Mouse (Mus musculus) 3T3-L1 (cell line): ENCODE results near the gene Hist1h4c.

Experiments used
- DNase-seq: peaks from one replicate; pipeline ENCODE4 v3.0.0-alpha.2; 2015; ENCODE audit warnings: low read depth, low spot score

Gene Hist1h4c

DNA sequence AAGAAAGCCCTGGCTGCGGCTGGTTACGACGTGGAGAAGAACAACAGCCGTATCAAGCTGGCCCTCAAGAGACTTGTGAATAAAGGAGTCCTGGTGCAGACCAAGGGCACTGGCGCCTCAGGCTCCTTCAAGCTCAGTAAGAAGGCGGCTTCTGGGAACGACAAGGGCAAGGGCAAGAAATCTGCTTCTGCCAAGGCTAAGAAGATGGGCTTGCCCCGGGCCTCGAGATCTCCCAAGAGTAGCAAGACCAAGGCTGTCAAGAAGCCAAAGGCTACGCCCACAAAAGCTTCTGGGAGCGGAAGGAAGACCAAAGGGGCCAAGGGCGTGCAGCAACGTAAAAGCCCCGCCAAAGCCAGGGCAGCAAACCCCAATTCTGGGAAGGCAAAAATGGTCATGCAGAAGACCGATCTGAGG is 2.2 kb downstream of the Hist1h4c start:
- DNase-seq, result no peak

DNA sequence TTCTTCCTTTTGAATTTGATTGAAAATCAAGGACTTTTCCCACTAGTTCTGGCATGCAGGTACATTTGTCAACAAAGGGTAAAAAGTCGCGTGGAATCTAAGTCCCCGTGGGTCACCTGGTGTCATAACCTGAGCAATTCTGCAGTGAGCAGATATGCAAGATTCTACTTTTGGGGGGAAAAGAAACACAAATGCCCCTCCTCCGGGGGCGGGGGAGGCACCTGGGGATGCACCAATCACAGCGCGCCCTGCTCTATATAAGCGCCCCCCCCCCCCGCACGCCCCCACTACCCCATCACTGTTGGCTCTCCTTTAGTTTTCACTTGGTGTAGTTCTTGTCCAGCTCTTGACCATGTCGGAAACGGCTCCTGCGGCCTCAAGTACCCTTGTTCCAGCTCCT is 2.7 kb downstream of the Hist1h4c start, which contains the start of gene Hist1h1t:
TSS of gene Hist1h1t (plus strand) at position 301 of the 400 bp plus-strand sequence.
- no peak for DNase-seq

DNA sequence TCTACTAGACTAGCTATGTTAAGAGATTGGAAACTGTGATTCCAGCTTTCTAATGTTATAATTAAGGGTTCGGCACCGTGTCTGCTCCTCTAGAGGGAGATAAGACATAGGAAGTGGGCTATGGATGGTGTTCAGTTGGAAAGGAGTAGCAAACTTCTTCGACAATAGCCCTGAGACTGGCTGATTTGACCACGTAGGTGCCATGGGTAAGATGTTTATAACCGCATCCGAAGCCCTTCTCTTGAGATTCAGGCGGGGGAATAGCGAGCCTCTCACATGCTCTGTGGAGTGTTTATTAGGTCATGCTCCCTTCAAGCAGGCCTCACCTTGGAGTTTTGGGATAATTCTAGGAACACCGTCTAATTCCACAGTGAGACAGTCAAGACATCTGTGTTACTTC is 3.3 kb downstream of the Hist1h4c start:
- no peak for DNase-seq

- DNase-seq, result no peak
Measured at GRCm38 (mm10) chr13:23693856-23694440, 4.3 kb downstream of the Hist1h4c start.

- no peak for DNase-seq
Measured at GRCm38 (mm10) chr13:23689459-23689858, 8.8 kb downstream of the Hist1h4c start.

DNA sequence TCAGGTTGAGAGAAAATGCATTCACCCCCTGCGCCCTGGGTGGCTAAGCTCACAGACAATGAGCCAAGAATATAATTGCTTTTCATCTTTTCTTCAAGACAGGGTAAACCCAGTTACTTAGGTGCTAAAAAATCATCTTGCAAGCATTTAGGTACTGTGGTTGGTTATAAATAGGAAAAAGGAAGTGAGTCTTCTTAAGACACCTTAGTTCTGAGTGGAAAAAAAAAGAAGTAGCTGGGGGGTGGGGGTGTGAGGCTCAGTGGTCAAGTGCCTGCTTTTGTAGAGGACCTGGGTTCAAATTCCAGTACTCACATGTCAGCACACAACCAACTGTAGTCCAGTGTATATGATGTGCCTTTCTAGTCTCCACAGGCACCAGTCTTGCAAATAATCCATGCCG is 9.3 kb downstream of the Hist1h4c start:
- DNase-seq, result no peak

DNA sequence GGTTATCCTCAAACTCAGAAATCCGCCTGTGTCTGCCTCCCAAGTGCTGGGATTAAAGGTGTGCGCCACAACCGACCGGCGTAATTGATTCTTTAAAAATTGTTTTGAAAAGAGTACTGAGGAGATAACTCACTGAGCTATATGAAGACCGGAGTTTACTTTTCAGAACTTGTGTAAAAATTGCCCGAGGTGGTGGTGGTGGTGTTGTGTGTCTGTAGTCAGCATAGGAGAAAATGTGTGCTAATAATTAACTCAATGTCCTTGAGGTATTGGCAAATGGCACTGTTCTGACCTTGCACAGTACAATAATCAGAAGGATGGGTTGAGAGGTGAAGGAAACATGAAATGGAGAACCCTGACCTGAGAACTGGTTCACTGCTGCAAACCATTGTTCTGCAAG is 10.3 kb downstream of the Hist1h4c start:
- no peak for DNase-seq

- no peak for DNase-seq
Measured at GRCm38 (mm10) chr13:23687181-23687580, 11.1 kb downstream of the Hist1h4c start.

DNA sequence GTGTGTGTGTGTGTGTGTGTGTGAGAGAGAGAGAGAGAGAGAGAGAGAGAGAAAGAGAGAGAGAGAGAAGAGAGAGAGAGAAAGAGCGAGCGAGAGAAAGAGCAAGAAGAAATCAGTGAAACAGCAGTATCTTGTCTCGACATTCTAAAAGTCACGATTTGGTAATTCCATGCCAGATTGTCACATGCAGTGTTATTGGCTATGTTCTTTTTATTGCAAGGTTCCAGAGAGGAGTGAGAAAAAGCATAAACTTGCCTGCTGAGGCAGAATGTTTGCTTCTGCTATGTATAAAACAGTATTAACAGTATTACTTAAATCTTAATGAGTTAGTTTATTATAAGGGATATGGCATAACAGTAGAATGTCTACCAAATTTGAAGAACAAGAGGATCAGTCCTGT is 12.3 kb downstream of the Hist1h4c start:
- peak; percentile 37 for DNase-seq

DNA sequence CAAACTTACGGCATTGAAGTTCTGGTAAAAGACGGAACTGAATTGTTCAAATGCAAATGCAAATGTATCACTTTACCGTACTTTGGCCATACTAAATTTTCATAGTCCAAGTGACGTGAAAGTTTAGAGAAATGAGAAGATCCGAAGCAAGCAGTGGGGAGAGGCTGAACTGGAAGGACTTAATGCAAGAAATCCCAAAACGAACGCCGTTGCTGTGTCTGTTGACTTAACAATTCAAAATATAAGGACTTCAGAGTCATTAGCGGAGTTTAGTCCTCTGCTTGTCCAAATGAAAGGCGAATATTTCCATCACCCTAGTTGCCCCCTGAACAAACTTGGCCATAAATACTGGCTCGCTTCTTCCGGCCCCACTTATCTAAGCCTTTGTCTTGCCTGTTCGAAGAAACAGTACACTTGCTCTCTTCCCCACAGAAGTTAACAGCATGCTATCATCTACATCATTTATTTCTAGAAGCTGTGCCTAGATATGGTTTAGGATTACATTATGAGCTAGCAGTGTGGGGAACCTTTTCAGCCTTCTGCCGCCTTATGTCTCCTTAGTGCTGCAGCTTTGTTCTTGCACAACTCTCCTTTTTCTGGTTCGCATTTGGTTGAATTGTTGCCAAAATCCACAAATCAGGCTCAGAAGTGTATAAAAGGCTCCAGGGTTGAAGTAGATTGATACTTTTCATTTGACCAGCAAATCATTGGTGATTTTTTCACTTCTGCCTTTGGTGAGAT is 13.0 kb downstream of the Hist1h4c start:
- peak; percentile 77 for DNase-seq

- peak; percentile 86 for DNase-seq
Measured at GRCm38 (mm10) chr13:23684295-23684945, 13.8 kb downstream of the Hist1h4c start.

- peak; percentile 99 for DNase-seq
Measured at GRCm38 (mm10) chr13:23683755-23684281, 14.4 kb downstream of the Hist1h4c start, which contains the start of the genes Hist1h2ac and Hist1h2bc. Gene Hist1h2ac, minus strand, starts transcription at chr13:23683948. Gene Hist1h2bc, plus strand, starts transcription at chr13:23684199.

GRCm38 (mm10) chr13:23682947-23683754 is 15.1 kb downstream of the Hist1h4c start:
- peak; percentile 39 for DNase-seq

DNA sequence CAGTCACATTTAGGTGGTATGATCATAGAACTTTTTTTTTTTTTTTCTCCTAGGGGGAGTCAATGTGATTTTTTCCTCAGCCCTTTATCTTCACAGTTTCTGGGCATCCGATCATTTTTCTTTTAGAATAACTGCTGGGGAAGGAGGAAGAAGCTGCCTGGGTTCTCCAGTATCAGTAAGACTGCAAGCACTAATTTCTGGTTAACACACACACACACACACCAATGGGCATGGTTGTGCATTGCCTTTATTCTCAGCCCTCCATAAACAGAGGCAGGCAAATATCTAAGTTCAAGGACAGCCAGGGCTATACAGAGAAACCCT is 15.7 kb downstream of the Hist1h4c start:
- peak; percentile 35 for DNase-seq

- DNase-seq, result peak; percentile 47
Measured at GRCm38 (mm10) chr13:23681990-23682582, 16.2 kb downstream of the Hist1h4c start.

DNA sequence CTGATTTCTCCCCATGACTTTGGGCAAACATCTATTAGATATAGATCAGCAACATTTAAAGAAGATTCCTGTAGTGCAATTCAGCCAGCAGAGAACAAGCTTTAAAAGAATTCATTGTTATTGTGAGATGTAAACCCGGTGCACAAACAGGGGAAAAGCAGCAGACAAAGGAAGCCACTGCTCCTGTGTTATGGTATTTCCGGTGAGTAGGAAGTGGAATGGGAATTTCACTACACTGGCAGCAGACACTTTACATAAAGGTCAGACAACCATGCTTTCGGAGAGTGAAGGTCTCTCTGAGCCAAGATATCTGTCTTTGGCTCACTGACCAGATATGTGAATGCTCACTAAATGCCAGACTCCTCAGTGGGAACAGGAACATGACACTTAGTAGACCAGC is 35.7 kb downstream of the Hist1h4c start:
- DNase-seq, result no peak

- no peak for DNase-seq
Measured at GRCm38 (mm10) chr13:23659636-23660366, 38.5 kb downstream of the Hist1h4c start.
